Mouse (Mus musculus) liver, embryonic 16.5 days (tissue): ENCODE data around the gene Bola1. TPM values are rescaled to one million over a fixed set of nuclear protein-coding genes. Genes with fewer than 3 reads are reported as not detected.
"Not testable (repeated sequence)": the region's sequence is repeated elsewhere in the genome, so short reads cannot be mapped to it uniquely, and the experiment has no call there.

Source experiments
- ATAC-seq: fragments of 200-750 bp; cut with Nextera tagmentation; 2 replicates; pipeline ENCODE4 v1.8.0; 2017; ENCODE audit warnings: low read depth, mild to moderate bottlenecking, moderate number of reproducible peaks, moderate library complexity
- H3K27ac ChIP-seq: fragments of 300-500 bp; sonication (generic); 2 replicates; pipeline ENCODE4 v1.5.1; 2014; ENCODE audit warnings: mild to moderate bottlenecking, low read length
- H3K27me3 ChIP-seq: fragments of 300-500 bp; sonication (generic); 2 replicates; pipeline ENCODE4 v1.6.1; 2014; ENCODE audit warnings: low read depth, low read length, mixed read lengths; ENCODE audit not compliant: control insufficient read depth, insufficient read depth
- H3K36me3 ChIP-seq: fragments of 300-500 bp; sonication (generic); 2 replicates; pipeline ENCODE4 v1.6.1; 2014; ENCODE audit warnings: mild to moderate bottlenecking; ENCODE audit not compliant: control insufficient read depth, insufficient read depth
- H3K4me1 ChIP-seq: fragments of 300-500 bp; sonication (generic); 2 replicates; pipeline ENCODE4 v1.6.1; 2014; ENCODE audit warnings: low read depth, low read length, mixed read lengths; ENCODE audit not compliant: control insufficient read depth
- H3K4me2 ChIP-seq: fragments of 300-500 bp; sonication (generic); 2 replicates; pipeline ENCODE4 v1.6.1; 2014; ENCODE audit warnings: low read depth, low read length, mixed read lengths
- H3K4me3 ChIP-seq: fragments of 300-500 bp; sonication (generic); 2 replicates; pipeline ENCODE4 v1.5.1; 2014; ENCODE audit warnings: low read depth, mild to moderate bottlenecking, low read length
- H3K9ac ChIP-seq: fragments of 300-500 bp; sonication (generic); 2 replicates; pipeline ENCODE4 v1.6.1; 2014; ENCODE audit warnings: low read depth, low read length
- H3K9me3 ChIP-seq: fragments of 300-500 bp; sonication (generic); replicated peaks from 2 replicates; pipeline ENCODE4 v1.6.1; 2016; ENCODE audit warnings: low read length; ENCODE audit not compliant: control insufficient read depth
- WGBS: fragments of 180-500 bp; shearing (Covaris S2); extraction: QIAGEN DNeasy Blood & Tissue Kit; methylation state at CpG from one replicate; pipeline ENCODE4 v1.1.7; 2014; ENCODE audit not compliant: insufficient replicate concordance; 5-methylcytosine and 5-hydroxymethylcytosine counted together
- polyA plus RNA-seq: library from polyadenylated mRNA; unstranded; fragments of >200 nt; fragmentation: Nextera tagmentation; extraction: Ambion mirVana; gene quantifications from 2 replicates; pipeline ENCODE4 v1.2.1, GENCODE M21; 2015

The Bola1 gene
- 29.4 and 32.1 TPM in 2 replicates for polyA plus RNA-seq

DNA sequence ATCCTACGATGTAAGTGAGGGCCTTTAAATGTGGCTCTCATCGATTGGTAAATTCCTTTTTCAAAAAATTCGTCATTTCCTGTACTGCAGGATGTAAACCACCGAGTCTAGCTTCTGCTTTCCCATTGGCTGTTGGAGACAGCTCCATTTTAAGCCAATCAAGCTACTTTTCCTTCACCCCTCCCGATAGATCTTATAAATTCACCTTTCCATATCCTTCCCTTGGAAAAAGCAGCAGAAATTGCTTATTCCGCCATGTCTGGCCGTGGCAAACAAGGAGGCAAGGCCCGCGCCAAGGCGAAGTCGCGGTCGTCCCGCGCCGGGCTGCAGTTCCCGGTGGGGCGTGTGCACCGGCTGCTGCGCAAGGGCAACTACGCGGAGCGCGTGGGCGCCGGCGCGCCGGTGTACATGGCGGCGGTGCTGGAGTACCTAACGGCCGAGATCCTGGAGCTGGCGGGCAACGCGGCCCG lies at the start of gene Bola1, which contains the start of gene Hist2h2ab:
Gene Bola1, minus strand, starts transcription at position 49 of the 470 bp plus-strand sequence.
Gene Hist2h2ab, plus strand, starts transcription at position 205 of the 470 bp plus-strand sequence.
- Histone ChIP-seq H3K4me1 (peaks cover 29% of the 10 kb centered on the region), H3K27ac (peak within 1 kb of the TSS; percentile 99), H3K9ac (peak within 1 kb of the TSS; percentile 79), H3K27me3 (no peaks in the 10 kb centered on the region), H3K36me3 (no peaks in the 10 kb centered on the region), H3K4me3 (peak within 1 kb of the TSS; percentile 68), H3K9me3 (no peaks in the 10 kb centered on the region), H3K4me2 (peak within 1 kb of the TSS; percentile 81)
- ATAC-seq = peak; percentile 58
- under 1% methylated on average over 37 of the region's 37 CpGs for WGBS

DNA sequence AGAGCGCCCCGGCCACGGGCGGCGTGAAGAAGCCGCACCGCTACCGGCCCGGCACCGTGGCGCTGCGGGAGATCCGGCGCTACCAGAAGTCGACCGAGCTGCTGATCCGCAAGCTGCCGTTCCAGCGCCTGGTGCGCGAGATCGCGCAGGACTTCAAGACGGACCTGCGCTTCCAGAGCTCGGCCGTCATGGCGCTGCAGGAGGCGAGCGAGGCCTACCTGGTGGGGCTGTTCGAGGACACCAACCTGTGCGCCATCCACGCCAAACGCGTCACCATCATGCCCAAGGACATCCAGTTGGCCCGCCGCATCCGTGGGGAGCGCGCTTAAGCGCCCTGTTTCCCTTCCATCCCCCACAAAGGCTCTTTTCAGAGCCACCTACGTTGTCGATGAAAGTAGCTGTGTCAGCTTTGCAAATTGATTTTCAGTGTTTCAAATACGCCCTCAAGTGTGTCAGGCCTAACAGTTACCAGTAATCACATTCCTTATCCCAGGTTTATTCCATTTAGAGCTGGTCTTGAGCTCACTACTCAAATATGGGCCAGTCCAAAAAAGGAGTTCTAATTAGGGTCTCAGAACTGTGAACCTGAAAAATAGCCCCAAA lies 49.4 kb upstream of the Bola1 start:
- Histone ChIP-seq H3K4me1 (peaks cover 35% of the 10 kb centered on the region), H3K27ac (peak overlapping the region; percentile 98)
- 0% methylated on average over 11 of the region's 44 CpGs for WGBS

DNA sequence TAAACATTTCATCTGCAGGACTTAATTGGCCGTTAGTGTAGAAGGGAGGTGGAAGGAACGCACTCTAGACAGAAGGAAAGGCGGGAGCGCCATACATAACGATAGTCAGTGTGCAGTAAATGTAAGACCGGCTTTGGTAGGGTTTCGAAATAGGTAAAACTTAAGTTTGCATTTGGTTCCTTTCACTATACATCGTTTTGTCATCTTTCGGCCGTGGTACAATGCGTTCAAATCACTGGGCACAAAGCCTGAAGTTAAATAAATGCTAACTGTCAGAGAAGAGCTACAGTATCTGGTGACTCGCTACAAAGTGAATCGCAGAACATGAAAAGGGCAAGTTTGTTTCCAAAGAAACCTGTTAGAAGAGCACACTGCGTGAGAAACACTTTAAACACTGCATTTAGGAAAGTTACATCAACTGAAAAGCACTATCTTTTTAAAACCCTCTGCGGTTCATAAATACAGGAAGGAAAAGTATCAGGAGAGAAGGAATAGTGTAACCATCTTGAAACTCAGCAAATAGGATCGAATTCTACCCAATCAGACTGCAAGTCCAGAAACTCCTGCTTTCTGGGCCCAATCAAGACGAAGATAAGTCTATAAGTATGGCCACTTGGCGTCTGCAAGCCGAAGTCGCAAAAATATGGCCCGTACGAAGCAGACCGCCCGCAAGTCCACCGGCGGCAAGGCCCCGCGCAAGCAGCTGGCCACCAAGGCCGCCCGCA lies 48.7 kb upstream of the Bola1 start, which contains the start of gene Hist2h3b:
Gene Hist2h3b, plus strand, starts transcription at position 604 of the 725 bp plus-strand sequence.
- H3K27me3 ChIP-seq = no peaks in the 10 kb centered on the region
- peak within 1 kb of the TSS; percentile 98 for H3K27ac ChIP-seq
- peak within 1 kb of the TSS; percentile 82 for H3K9ac ChIP-seq
- H3K4me3 ChIP-seq = peak within 1 kb of the TSS; percentile 66
- no peaks in the 10 kb centered on the region for H3K9me3 ChIP-seq
- H3K4me2 ChIP-seq = peak within 1 kb of the TSS; percentile 73
- whole genome bisulfite sequencing = 22% methylated on average over 30 of the region's 30 CpGs
- H3K4me1 ChIP-seq = peaks cover 36% of the 10 kb centered on the region
- peak; percentile 44 for ATAC-seq
- no peaks in the 10 kb centered on the region for H3K36me3 ChIP-seq

More for the DNA sequence above, 49.4 kb upstream of the Bola1 start:
- H3K36me3 ChIP-seq, H3K27me3 ChIP-seq, H3K9me3 ChIP-seq: not testable (repeated sequence)
- H3K4me3 ChIP-seq = peak overlapping the region; percentile 64
- H3K4me2 ChIP-seq = peak overlapping the region; percentile 73
- ATAC-seq = peak; percentile 27
- peak overlapping the region; percentile 82 for H3K9ac ChIP-seq

DNA sequence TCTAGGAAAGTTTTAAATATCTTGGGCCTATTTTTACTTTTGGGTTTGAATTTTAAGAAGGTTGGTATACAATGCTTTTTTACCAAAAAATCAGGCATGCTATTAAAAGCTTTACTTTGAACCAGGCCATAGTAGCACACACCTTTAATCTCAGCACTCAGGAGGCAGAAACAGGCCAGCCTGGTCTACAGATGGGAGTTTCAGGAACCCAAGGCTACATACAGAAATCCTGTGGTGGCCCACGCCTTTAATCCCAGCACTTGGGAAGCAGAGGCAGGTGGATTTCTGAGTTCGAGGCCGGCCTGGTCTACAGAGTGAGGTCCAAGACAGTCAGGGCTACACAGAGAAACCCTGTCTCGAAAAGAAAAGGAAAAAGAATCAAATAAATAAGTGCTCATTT lies 48.0 kb upstream of the Bola1 start:
- no peaks in the 10 kb centered on the region for H3K27me3 ChIP-seq
- peak overlapping the region; percentile 64 for H3K9ac ChIP-seq
- peak overlapping the region; percentile 54 for H3K4me3 ChIP-seq
- 64% methylated on average over 4 of the region's 4 CpGs for WGBS
- ATAC-seq = no peak
- H3K4me2 ChIP-seq = peak overlapping the region; percentile 73
- no peaks in the 10 kb centered on the region for H3K9me3 ChIP-seq
- no peaks in the 10 kb centered on the region for H3K36me3 ChIP-seq
- peaks cover 36% of the 10 kb centered on the region for H3K4me1 ChIP-seq
- peak overlapping the region; percentile 96 for H3K27ac ChIP-seq

DNA sequence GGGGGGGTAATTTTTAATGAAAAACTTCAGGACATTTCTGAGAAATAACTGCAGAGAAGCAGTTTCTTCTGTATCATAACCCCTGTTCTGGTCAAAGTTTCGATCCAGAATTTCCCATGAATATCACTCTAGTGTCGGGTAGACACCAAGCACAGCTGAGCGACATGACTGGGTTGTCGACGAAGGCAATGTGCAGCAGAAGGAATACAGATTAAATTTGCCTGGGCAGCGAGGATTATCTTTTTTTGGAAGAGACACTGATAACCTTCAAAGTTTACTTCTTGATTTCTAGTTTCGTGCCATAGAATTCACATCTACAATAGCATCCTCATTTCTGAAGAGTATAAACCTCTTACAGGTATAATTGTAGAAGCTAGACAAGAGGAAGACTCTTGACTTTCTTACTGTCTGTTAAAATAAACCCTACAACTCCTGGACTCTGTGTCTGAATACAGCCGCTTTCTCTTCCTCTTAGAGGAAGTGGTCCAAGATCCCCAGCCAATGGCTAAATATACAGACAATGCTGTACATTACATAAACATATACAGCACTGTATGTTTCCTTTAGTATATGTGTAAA lies 46.7 kb upstream of the Bola1 start:
- ATAC-seq = no peak
- Histone ChIP-seq H3K9me3 (no peaks in the 10 kb centered on the region), H3K27me3 (no peaks in the 10 kb centered on the region), H3K27ac (peak overlapping the region; percentile 96), H3K36me3 (no peaks in the 10 kb centered on the region), H3K4me3 (no peak overlapping the region), H3K9ac (peak overlapping the region; percentile 55), H3K4me1 (peaks cover 47% of the 10 kb centered on the region), H3K4me2 (peak overlapping the region; percentile 28; the same call in 1 of the 2 replicates)
- WGBS = 41% methylated on average over 8 of the region's 8 CpGs

DNA sequence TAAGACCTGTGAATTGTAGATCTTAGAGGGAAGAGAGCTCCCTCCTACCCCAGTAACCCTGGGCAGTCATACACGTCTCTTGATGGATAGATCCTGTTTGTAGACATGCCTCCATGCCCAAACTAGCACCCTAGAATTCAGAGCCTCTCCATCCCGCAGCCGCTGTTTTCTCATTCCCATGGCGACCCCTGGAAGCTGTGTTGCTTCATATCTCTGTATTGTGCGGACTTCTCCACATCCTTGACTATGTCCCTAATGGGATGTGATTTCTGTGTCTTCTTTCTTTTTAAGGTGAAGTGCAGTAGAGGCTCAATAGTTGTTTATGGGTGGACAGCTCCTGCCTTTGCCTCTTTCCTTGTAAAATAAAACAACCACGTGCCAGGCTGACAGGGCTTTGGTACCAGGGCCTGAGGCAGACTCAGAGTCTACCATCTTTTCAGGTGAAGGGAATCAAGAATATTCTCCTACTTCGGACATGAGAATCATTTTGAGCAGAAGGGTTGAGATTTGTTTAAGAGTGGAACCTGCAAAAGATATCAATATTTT lies 45.0 kb upstream of the Bola1 start:
- peaks cover 45% of the 10 kb centered on the region for H3K4me1 ChIP-seq
- peak overlapping the region; percentile 84 for H3K9ac ChIP-seq
- no peak for ATAC-seq
- H3K36me3 ChIP-seq = no peaks in the 10 kb centered on the region
- no peaks in the 10 kb centered on the region for H3K27me3 ChIP-seq
- peak overlapping the region; percentile 70 for H3K4me2 ChIP-seq
- H3K27ac ChIP-seq = peak overlapping the region; percentile 99
- no peaks in the 10 kb centered on the region for H3K9me3 ChIP-seq
- 59% methylated on average over 7 of the region's 7 CpGs for WGBS
- H3K4me3 ChIP-seq = peak overlapping the region; percentile 68

DNA sequence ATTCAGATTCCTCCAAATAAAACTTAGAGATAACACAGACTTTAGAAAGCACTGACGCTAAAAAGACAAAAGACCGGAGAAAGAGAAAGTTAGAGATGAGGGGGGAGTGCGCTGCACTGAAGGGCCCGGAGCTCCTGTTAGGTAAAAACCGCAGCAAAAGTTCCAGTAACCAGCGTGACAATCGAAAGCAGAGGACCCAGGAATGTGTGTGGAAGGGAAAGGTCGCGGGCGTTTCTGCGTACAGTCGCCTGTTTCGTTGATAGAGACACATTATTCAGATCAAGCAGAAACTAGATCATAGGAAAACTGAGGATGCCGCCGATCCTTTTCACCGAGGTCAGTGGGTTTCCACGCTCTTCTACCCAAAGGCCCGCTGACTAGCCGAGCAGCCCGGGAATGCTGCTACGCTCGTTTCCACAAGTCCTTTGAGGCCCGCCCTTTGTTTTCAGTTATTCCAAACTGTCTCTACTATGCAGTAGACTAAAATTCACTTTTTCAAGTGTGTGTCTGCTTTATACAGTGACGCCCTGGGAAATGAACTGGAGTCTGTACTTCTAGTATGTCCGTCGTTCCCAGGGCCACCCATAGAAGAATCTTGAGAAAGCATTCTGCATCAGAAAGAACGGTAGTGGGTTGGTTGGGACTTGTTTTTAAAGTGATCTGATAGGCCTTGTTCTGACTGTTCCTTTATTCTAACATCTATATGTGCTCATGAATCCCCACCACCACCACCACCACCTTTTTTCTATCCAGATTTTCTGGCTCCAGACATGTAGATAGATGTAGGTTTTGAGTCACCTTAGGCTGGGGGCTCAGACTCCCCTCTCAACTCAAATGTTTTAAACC lies 44.3 kb upstream of the Bola1 start:
- ATAC-seq = no peak
- H3K9ac ChIP-seq = peak overlapping the region; percentile 84
- H3K4me3 ChIP-seq = peak overlapping the region; percentile 68
- H3K36me3 ChIP-seq = no peaks in the 10 kb centered on the region
- no peaks in the 10 kb centered on the region for H3K27me3 ChIP-seq
- H3K4me2 ChIP-seq = peak overlapping the region; percentile 70
- peaks cover 45% of the 10 kb centered on the region for H3K4me1 ChIP-seq
- WGBS = 4% methylated on average over 27 of the region's 27 CpGs
- H3K9me3 ChIP-seq = no peaks in the 10 kb centered on the region
- peak overlapping the region; percentile 99 for H3K27ac ChIP-seq

DNA sequence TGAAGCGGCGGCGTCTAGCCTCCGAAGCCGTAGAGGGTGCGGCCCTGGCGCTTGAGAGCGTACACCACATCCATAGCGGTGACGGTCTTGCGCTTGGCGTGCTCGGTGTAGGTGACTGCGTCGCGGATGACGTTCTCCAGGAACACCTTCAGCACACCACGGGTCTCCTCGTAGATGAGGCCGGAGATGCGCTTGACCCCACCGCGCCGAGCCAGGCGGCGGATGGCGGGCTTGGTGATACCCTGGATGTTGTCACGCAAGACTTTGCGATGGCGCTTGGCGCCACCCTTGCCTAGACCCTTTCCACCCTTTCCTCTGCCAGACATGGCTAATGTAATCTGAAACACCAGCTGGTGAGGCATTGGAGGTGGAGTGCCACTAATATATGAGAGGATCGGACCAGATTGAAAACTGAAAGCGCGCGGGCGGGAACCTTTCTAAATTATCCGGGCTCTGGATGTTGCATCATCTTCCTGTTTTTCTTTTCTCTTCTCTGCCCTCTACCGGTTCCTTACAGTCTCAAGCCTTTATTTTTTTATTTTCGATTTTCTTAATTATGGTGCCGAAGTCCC lies 43.6 kb upstream of the Bola1 start, which contains the start of gene Hist2h4:
Gene Hist2h4, minus strand, starts transcription at position 333 of the 572 bp plus-strand sequence.
- no peaks in the 10 kb centered on the region for H3K36me3 ChIP-seq
- peak within 1 kb of the TSS; percentile 99 for H3K27ac ChIP-seq
- peak within 1 kb of the TSS; percentile 70 for H3K4me2 ChIP-seq
- peak; percentile 87 for ATAC-seq
- H3K9ac ChIP-seq = peak within 1 kb of the TSS; percentile 84
- H3K4me1 ChIP-seq = peaks cover 44% of the 10 kb centered on the region
- H3K27me3 ChIP-seq = no peaks in the 10 kb centered on the region
- under 1% methylated on average over 40 of the region's 40 CpGs for WGBS
- no peaks in the 10 kb centered on the region for H3K9me3 ChIP-seq
- peak within 1 kb of the TSS; percentile 68 for H3K4me3 ChIP-seq
